Mouse (Mus musculus) gastrocnemius, adult 18-20 months (tissue): ENCODE results near the gene Vipr1. TPM values are rescaled to one million over a fixed set of nuclear protein-coding genes. Genes with fewer than 3 reads are reported as not detected.

Source experiments
- DNase-seq: peaks from one replicate; pipeline ENCODE4 v3.0.0; 2021; ENCODE audit warnings: low spot score
- total RNA-seq, 2 experiments: library from RNA; stranded (reverse); gene quantifications; 2 replicates each; pipeline ENCODE4 v1.2.3; 2021

Gene Vipr1
- total RNA-seq, 2 experiments from 2014 or later: 1.1 to 1.5 TPM

DNA sequence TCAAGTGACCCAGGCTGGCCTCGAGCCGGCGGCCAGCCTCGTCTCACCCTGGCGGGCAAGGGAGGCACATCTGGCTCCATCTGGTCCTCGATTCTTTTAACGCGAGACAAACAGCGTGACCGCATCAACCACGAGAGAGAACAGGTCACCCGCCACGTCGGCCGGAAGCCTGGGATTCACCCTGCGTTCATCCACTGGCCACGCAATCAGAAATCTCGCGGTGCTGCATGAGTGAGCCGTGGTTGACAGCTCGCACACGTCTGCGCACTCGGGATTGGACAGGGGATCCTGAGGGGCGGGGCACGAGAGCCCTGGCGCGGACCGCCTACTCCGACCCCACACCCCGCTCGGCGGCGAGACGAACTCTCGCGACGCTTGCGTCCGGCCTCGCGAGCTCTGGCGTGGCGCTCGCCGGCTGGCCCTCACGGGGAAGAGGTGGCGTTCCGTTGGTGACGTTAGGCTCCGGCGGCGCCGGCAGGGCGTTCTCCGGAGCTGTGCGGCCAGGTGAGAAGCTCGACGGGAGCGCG, 76.3 kb downstream of the Vipr1 start, which contains the start of gene Nktr:
Nktr (plus strand) TSS at position 378 of the 527 bp plus-strand sequence.
- DNase-seq: peak; percentile 98

DNA sequence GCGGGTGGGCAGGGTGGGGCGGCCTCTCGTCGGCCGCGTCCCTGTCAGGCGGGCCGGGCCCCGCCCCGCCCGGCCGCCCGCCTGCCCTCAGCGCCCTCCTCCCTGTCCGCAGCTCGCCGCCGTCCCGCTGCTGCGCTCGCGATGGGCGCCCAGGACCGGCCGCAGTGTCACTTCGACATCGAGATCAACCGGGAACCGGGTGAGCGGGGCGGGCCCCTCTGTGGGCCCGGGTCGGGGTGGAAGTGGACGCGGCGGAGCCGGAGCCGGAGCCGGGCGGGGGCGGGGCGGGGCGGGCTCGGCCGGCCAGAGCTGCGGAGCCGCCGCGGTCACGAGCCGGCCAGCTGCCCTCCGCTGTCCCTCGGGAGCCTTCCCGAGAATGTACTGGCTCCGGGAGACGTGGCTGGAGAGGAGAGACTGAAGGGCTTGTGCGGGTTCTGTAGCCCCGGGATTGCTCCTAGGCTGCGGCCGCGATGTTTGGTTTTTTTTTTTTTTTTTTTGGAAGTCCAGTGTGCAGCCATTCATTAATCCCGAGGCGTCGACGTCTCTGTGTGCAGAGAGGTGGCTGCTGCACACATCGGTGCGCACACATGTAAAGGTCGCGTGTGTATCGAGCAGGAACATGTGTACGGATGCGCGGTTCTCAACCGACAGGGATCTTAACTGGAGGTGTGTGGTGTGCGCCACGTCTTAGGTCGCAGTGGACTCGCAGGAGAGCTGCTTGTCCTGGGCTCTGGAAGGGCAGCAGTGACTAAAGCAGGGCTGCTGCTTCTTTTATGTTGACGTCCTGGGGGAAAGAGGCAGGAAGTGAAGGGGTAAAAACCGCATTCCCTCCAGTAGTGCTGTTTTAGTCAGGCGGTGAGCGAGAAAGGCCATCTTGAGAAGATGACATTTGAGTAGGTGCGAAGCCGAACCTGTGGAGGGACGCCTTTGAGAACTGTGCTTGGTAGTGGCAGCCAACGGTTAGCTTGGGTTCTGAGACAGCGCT, 77.1 kb downstream of the Vipr1 start:
- peak; percentile 56 for DNase-seq

Other genes with a start within 250 kb of the Vipr1 start
- not detected for gene Cck, start 147.0 kb upstream of the Vipr1 start, total RNA-seq
- not detected for gene Lyzl4, start 620 bp upstream of the Vipr1 start, total RNA-seq
- gene Sec22c, start 62.8 kb downstream of the Vipr1 start, total RNA-seq: 1 to 10 TPM; 5.4 to 5.5 TPM
- gene Ss18l2, start 67.6 kb downstream of the Vipr1 start, total RNA-seq: 100 to 1,000 TPM; 108 to 115 TPM
- gene Nktr, start 76.5 kb downstream of the Vipr1 start, total RNA-seq: 10 to 100 TPM; 31.7 to 37.0 TPM
- gene Zfp651, start 116.6 kb downstream of the Vipr1 start, total RNA-seq: 100 to 1,000 TPM; 123 to 131 TPM
- 100 to 1,000 TPM; 121 to 228 TPM for gene Klhl40, start 134.9 kb downstream of the Vipr1 start, total RNA-seq
- 100 to 1,000 TPM; 125 to 145 TPM for gene Hhatl, start 149.8 kb downstream of the Vipr1 start, total RNA-seq
- gene Ccdc13, start 196.7 kb downstream of the Vipr1 start, total RNA-seq: under 1 TPM in 1 of 2 experiments, not detected in 1; 0.17 TPM
- gene Higd1a, start 215.6 kb downstream of the Vipr1 start, total RNA-seq: 10 to 100 TPM; 82.9 to 95.7 TPM